Mouse (Mus musculus): Measurements from ENCODE around the gene Olfr1383.
"Not testable (repeated sequence)": the region's sequence is repeated elsewhere in the genome, so short reads cannot be mapped to it uniquely, and the experiment has no call there.

Gene Olfr1383

GRCm38 (mm10) chr11:49519348-49519747 lies at the start of gene Olfr1383:
Olfr1383 (plus strand) TSS chr11:49519648.
- DNase-seq (ENCODE audit: low read depth) = no peak

GRCm38 (mm10) chr11:49485973-49486372 lies 33.5 kb upstream of the Olfr1383 start:
- no peak for DNase-seq (ENCODE audit: low read depth)

- DNase-seq (ENCODE audit: low read depth) = not testable (repeated sequence)
Measured at GRCm38 (mm10) chr11:49488770-49489169, 30.7 kb upstream of the Olfr1383 start, which contains the start of gene Olfr1385. Olfr1385 (plus strand) TSS chr11:49489070.

- DNase-seq (ENCODE audit: low read depth) = no peak
Measured at GRCm38 (mm10) chr11:49518086-49518485, 1.4 kb upstream of the Olfr1383 start.

GRCm38 (mm10) chr11:49527947-49528346 lies 8.5 kb downstream of the Olfr1383 start, which contains the start of gene Olfr1382:
Olfr1382 (plus strand) TSS chr11:49528247.
- DNase-seq (ENCODE audit: low read depth) = no peak

- peak; percentile 7 for DNase-seq (ENCODE audit: low read depth)
Measured at GRCm38 (mm10) chr11:49532761-49533160, 13.3 kb downstream of the Olfr1383 start.

GRCm38 (mm10) chr11:49536631-49537030 lies 17.2 kb downstream of the Olfr1383 start:
- DNase-seq (ENCODE audit: low read depth) = peak; percentile 24

GRCm38 (mm10) chr11:49543149-49543548 lies 23.7 kb downstream of the Olfr1383 start, which contains the start of gene Olfr1381:
Olfr1381 (plus strand) TSS chr11:49543449.
- not testable (repeated sequence) for DNase-seq (ENCODE audit: low read depth)

GRCm38 (mm10) chr11:49554033-49554432 lies 34.6 kb downstream of the Olfr1383 start:
- DNase-seq (ENCODE audit: low read depth) = peak; percentile 17

- DNase-seq (ENCODE audit: low read depth) = not testable (repeated sequence)
Measured at GRCm38 (mm10) chr11:49556578-49556977, 37.1 kb downstream of the Olfr1383 start, which contains the start of gene Olfr1380. Olfr1380 (plus strand) TSS chr11:49556878.

GRCm38 (mm10) chr11:49575054-49575453 lies 55.6 kb downstream of the Olfr1383 start:
- peak; percentile 53 for DNase-seq (ENCODE audit: low read depth)

Measured in NIH3T3 (cell line).